Mouse (Mus musculus): ENCODE measurements at regions not wholly inside any gene's neighbourhood (a gene's known extent, or its start where the extent isn't known, plus 50 kb on each side); places are given as distances from the start of the nearest gene placed in this dataset.

GRCm38 (mm10) chr5:25613844-25614658 is 91.6 kb downstream of the Xrcc2 start:
- Histone ChIP-seq H3K27ac (ENCODE audit: insufficient read depth, low read depth, low read length) (0 out of 2 replicates have a peak overlapping the region, but pooled peaks have one; percentile 43), H3K4me1 (ENCODE audit: control insufficient read depth, insufficient read depth, low read length) (peaks cover 2% of the 10 kb centered on the region; the same call in 1 of the 2 replicates), H3K4me3 (ENCODE audit: insufficient read depth, low read depth, low read length) (no peak overlapping the region)
- WGBS, result 68% methylated on average over 8 of the region's 8 CpGs
- no peak for TF ChIP-seq CTCF (IDR thresholded peaks at IDR 0.05; ENCODE audit: insufficient read depth, low read depth, low read length)
- TF ChIP-seq POLR2A (IDR thresholded peaks at IDR 0.05; ENCODE audit: insufficient read depth, low read depth, low read length), result no peak

DNA sequence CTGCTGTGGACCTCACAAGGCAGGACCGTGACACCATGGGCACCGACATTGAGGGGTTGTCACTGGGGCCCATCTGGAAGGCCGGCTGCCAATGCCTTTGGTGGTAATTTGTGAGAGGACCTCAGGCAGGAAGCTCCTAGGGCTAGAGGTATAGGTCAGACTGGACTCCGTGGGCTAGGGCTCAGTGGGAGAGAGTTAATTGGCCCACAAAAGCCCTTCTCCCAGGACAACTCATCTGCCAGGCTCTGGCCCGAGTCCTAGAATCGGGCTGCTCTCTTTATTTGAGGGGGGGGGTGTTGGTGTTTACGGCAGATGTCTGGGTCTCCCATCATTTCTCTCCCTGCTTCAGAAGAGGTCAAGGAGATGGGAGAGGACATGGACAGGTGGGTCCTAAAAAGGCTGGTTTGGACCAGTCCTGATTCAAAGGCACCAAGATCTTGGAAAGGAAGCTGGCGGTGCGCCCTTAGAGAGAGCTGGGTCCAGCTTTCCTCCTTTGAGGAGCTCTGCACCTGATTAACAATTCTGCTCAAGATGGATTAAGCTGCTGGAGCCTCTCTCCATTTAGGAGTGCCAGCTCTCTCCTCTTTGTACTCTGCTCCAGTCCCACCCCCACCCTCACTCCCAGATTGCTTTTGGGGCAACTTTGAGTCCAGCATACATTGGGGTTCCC is 93.5 kb downstream of the Xrcc2 start:
- 52% methylated on average over 9 of the region's 9 CpGs for WGBS
- Histone ChIP-seq H3K27ac (ENCODE audit: insufficient read depth, low read depth, low read length) (no peak overlapping the region), H3K4me1 (ENCODE audit: control insufficient read depth, insufficient read depth, low read length) (peaks cover 2% of the 10 kb centered on the region; the same call in 1 of the 2 replicates), H3K4me3 (ENCODE audit: insufficient read depth, low read depth, low read length) (no peak overlapping the region)
- TF ChIP-seq CTCF (IDR thresholded peaks at IDR 0.05; ENCODE audit: insufficient read depth, low read depth, low read length), result no peak
- TF ChIP-seq POLR2A (IDR thresholded peaks at IDR 0.05; ENCODE audit: insufficient read depth, low read depth, low read length), result no peak

GRCm38 (mm10) chr5:25609911-25610310 is 94.0 kb downstream of the Cct8l1 start:
- WGBS, result 9% methylated on average over 9 of the region's 9 CpGs
- no peak overlapping the region for H3K27ac ChIP-seq (ENCODE audit: insufficient read depth, low read depth, low read length)

GRCm38 (mm10) chr5:25602123-25602522 is 86.3 kb downstream of the Cct8l1 start:
- no peak overlapping the region for H3K27ac ChIP-seq (ENCODE audit: insufficient read depth, low read depth, low read length)
- 63% methylated on average over 2 of the region's 2 CpGs for WGBS
- H3K4me1 ChIP-seq (ENCODE audit: control insufficient read depth, insufficient read depth, low read length), result peaks cover 4% of the 10 kb centered on the region; the same call in 1 of the 2 replicates
- no peak for TF ChIP-seq POLR2A (IDR thresholded peaks at IDR 0.05; ENCODE audit: insufficient read depth, low read depth, low read length)
- TF ChIP-seq CTCF (IDR thresholded peaks at IDR 0.05; ENCODE audit: insufficient read depth, low read depth, low read length), result no peak
- H3K4me3 ChIP-seq (ENCODE audit: insufficient read depth, low read depth, low read length), result no peak overlapping the region

More at GRCm38 (mm10) chr5:25609911-25610310, 94.0 kb downstream of the Cct8l1 start:
- no peak for TF ChIP-seq CTCF (IDR thresholded peaks at IDR 0.05; ENCODE audit: insufficient read depth, low read depth, low read length)
- no peak for TF ChIP-seq POLR2A (IDR thresholded peaks at IDR 0.05; ENCODE audit: insufficient read depth, low read depth, low read length)
- Histone ChIP-seq H3K4me1 (ENCODE audit: control insufficient read depth, insufficient read depth, low read length) (peaks cover 6% of the 10 kb centered on the region), H3K4me3 (ENCODE audit: insufficient read depth, low read depth, low read length) (no peak overlapping the region)

DNA sequence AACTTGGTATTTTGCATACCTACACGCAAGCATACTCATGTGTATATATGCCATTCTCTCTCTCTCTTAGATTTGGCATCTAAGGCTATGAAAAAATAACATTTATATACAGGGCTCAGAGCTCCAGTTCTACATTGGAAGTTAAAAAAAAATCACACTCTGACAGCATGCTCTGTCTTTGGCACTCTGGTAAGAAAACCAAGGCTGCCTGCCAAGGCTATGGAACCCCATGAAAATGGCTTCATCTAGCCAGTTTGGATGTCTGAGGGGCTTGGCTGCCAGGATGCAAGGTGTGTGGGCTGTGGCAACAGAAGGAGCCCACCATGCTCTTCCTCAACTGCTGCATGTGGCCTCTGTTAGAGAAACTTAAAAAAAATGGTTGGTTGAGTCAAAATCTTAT is 83.5 kb downstream of the Cct8l1 start:
- TF ChIP-seq CTCF (IDR thresholded peaks at IDR 0.05; ENCODE audit: insufficient read depth, low read depth, low read length) (no peak), POLR2A (IDR thresholded peaks at IDR 0.05; ENCODE audit: insufficient read depth, low read depth, low read length) (no peak)

GRCm38 (mm10) chr5:25597786-25598185 is 81.9 kb downstream of the Cct8l1 start:
- Histone ChIP-seq H3K4me3 (ENCODE audit: insufficient read depth, low read depth, low read length) (no peak overlapping the region), H3K27ac (ENCODE audit: insufficient read depth, low read depth, low read length) (no peak overlapping the region), H3K4me1 (ENCODE audit: control insufficient read depth, insufficient read depth, low read length) (no peaks in the 10 kb centered on the region)
- TF ChIP-seq CTCF (IDR thresholded peaks at IDR 0.05; ENCODE audit: insufficient read depth, low read depth, low read length) (no peak), POLR2A (IDR thresholded peaks at IDR 0.05; ENCODE audit: insufficient read depth, low read depth, low read length) (no peak)
- WGBS, result 95% methylated on average over 6 of the region's 6 CpGs

More for the DNA sequence above, 83.5 kb downstream of the Cct8l1 start:
- H3K4me3 ChIP-seq (ENCODE audit: insufficient read depth, low read depth, low read length), result no peak overlapping the region
- no peak overlapping the region for H3K27ac ChIP-seq (ENCODE audit: insufficient read depth, low read depth, low read length)
- H3K4me1 ChIP-seq (ENCODE audit: control insufficient read depth, insufficient read depth, low read length), result no peaks in the 10 kb centered on the region
- WGBS, result 93% methylated on average over 1 of the region's 1 CpGs

- Histone ChIP-seq H3K4me1 (ENCODE audit: control insufficient read depth, insufficient read depth, low read length) (no peaks in the 10 kb centered on the region), H3K4me3 (ENCODE audit: insufficient read depth, low read depth, low read length) (no peak overlapping the region), H3K27ac (ENCODE audit: insufficient read depth, low read depth, low read length) (no peak overlapping the region)
- TF ChIP-seq CTCF (IDR thresholded peaks at IDR 0.05; ENCODE audit: insufficient read depth, low read depth, low read length), result no peak
- no peak for TF ChIP-seq POLR2A (IDR thresholded peaks at IDR 0.05; ENCODE audit: insufficient read depth, low read depth, low read length)
These were observed 75.8 kb downstream of the Cct8l1 start for GRCm38 (mm10) chr5:25591709-25592108.

Measured in olfactory bulb, adult 2 months (tissue).